Mouse (Mus musculus): ENCODE measurements around the gene Pnpla7. TPM values are rescaled to one million over a fixed set of nuclear protein-coding genes. Genes with fewer than 3 reads are reported as not detected.

Gene Pnpla7
- polyA plus RNA-seq, 1 experiment = 20.1 TPM

- no peak overlapping the region for H3K4me3 ChIP-seq (ENCODE audit: insufficient read depth, low read length)
- no peak overlapping the region for H3K27ac ChIP-seq (ENCODE audit: insufficient read depth, low read length)
- TF ChIP-seq CTCF (IDR thresholded peaks at IDR 0.05; ENCODE audit: extremely low read depth, insufficient read depth, low read length) = no peak
- no peak for TF ChIP-seq POLR2A (IDR thresholded peaks at IDR 0.05; ENCODE audit: extremely low read depth, insufficient read depth, low read length)
- H3K4me1 ChIP-seq (ENCODE audit: control insufficient read depth, insufficient read depth, low read length) = no peaks in the 10 kb centered on the region
These were observed 87.7 kb downstream of the Pnpla7 start for GRCm38 (mm10) chr2:25063523-25063922.

GRCm38 (mm10) chr2:25064285-25064684 lies 88.5 kb downstream of the Pnpla7 start:
- Histone ChIP-seq H3K4me3 (ENCODE audit: insufficient read depth, low read length) (no peak overlapping the region), H3K27ac (ENCODE audit: insufficient read depth, low read length) (no peak overlapping the region), H3K4me1 (ENCODE audit: control insufficient read depth, insufficient read depth, low read length) (no peaks in the 10 kb centered on the region)
- TF ChIP-seq POLR2A (IDR thresholded peaks at IDR 0.05; ENCODE audit: extremely low read depth, insufficient read depth, low read length) (no peak), CTCF (IDR thresholded peaks at IDR 0.05; ENCODE audit: extremely low read depth, insufficient read depth, low read length) (no peak)

- TF ChIP-seq POLR2A (IDR thresholded peaks at IDR 0.05; ENCODE audit: extremely low read depth, insufficient read depth, low read length) = no peak
- Histone ChIP-seq H3K4me1 (ENCODE audit: control insufficient read depth, insufficient read depth, low read length) (no peaks in the 10 kb centered on the region), H3K4me3 (ENCODE audit: insufficient read depth, low read length) (no peak overlapping the region)
These were observed 89.7 kb downstream of the Pnpla7 start for GRCm38 (mm10) chr2:25065537-25065936.

GRCm38 (mm10) chr2:25066552-25066951 lies 90.7 kb downstream of the Pnpla7 start:
- Histone ChIP-seq H3K27ac (ENCODE audit: insufficient read depth, low read length) (no peak overlapping the region), H3K4me3 (ENCODE audit: insufficient read depth, low read length) (no peak overlapping the region), H3K4me1 (ENCODE audit: control insufficient read depth, insufficient read depth, low read length) (no peaks in the 10 kb centered on the region)
- TF ChIP-seq CTCF (IDR thresholded peaks at IDR 0.05; ENCODE audit: extremely low read depth, insufficient read depth, low read length) = no peak
- no peak for TF ChIP-seq POLR2A (IDR thresholded peaks at IDR 0.05; ENCODE audit: extremely low read depth, insufficient read depth, low read length)

More at GRCm38 (mm10) chr2:25065537-25065936, 89.7 kb downstream of the Pnpla7 start:
- H3K27ac ChIP-seq (ENCODE audit: insufficient read depth, low read length) = no peak overlapping the region

GRCm38 (mm10) chr2:25069537-25069936 lies 93.7 kb downstream of the Pnpla7 start:
- TF ChIP-seq CTCF (IDR thresholded peaks at IDR 0.05; ENCODE audit: extremely low read depth, insufficient read depth, low read length) (no peak), POLR2A (IDR thresholded peaks at IDR 0.05; ENCODE audit: extremely low read depth, insufficient read depth, low read length) (no peak)
- no peak overlapping the region for H3K27ac ChIP-seq (ENCODE audit: insufficient read depth, low read length)
- no peaks in the 10 kb centered on the region for H3K4me1 ChIP-seq (ENCODE audit: control insufficient read depth, insufficient read depth, low read length)
- H3K4me3 ChIP-seq (ENCODE audit: insufficient read depth, low read length) = no peak overlapping the region

GRCm38 (mm10) chr2:25072398-25072797 lies 96.6 kb downstream of the Pnpla7 start:
- no peak overlapping the region for H3K4me3 ChIP-seq (ENCODE audit: insufficient read depth, low read length)
- no peak overlapping the region for H3K27ac ChIP-seq (ENCODE audit: insufficient read depth, low read length)
- TF ChIP-seq CTCF (IDR thresholded peaks at IDR 0.05; ENCODE audit: extremely low read depth, insufficient read depth, low read length) (no peak), POLR2A (IDR thresholded peaks at IDR 0.05; ENCODE audit: extremely low read depth, insufficient read depth, low read length) (no peak)
- no peaks in the 10 kb centered on the region for H3K4me1 ChIP-seq (ENCODE audit: control insufficient read depth, insufficient read depth, low read length)

- Histone ChIP-seq H3K27ac (ENCODE audit: insufficient read depth, low read length) (no peak overlapping the region), H3K4me3 (ENCODE audit: insufficient read depth, low read length) (no peak overlapping the region), H3K4me1 (ENCODE audit: control insufficient read depth, insufficient read depth, low read length) (no peaks in the 10 kb centered on the region)
- TF ChIP-seq POLR2A (IDR thresholded peaks at IDR 0.05; ENCODE audit: extremely low read depth, insufficient read depth, low read length) (no peak), CTCF (IDR thresholded peaks at IDR 0.05; ENCODE audit: extremely low read depth, insufficient read depth, low read length) (no peak)
These were observed 99.7 kb downstream of the Pnpla7 start for GRCm38 (mm10) chr2:25075506-25075905.

- H3K4me1 ChIP-seq (ENCODE audit: control insufficient read depth, insufficient read depth, low read length) = no peaks in the 10 kb centered on the region
- no peak for TF ChIP-seq POLR2A (IDR thresholded peaks at IDR 0.05; ENCODE audit: extremely low read depth, insufficient read depth, low read length)
- TF ChIP-seq CTCF (IDR thresholded peaks at IDR 0.05; ENCODE audit: extremely low read depth, insufficient read depth, low read length) = no peak
- no peak overlapping the region for H3K27ac ChIP-seq (ENCODE audit: insufficient read depth, low read length)
- H3K4me3 ChIP-seq (ENCODE audit: insufficient read depth, low read length) = no peak overlapping the region
These were observed 103.1 kb downstream of the Pnpla7 start for GRCm38 (mm10) chr2:25078967-25079366.

- no peak within 1 kb of the TSS for H3K4me3 ChIP-seq (ENCODE audit: insufficient read depth, low read length)
- no peaks in the 10 kb centered on the region for H3K4me1 ChIP-seq (ENCODE audit: control insufficient read depth, insufficient read depth, low read length)
- H3K27ac ChIP-seq (ENCODE audit: insufficient read depth, low read length) = no peak within 1 kb of the TSS
- TF ChIP-seq POLR2A (IDR thresholded peaks at IDR 0.05; ENCODE audit: extremely low read depth, insufficient read depth, low read length) = no peak
- TF ChIP-seq CTCF (IDR thresholded peaks at IDR 0.05; ENCODE audit: extremely low read depth, insufficient read depth, low read length) = no peak
These were observed 104.2 kb downstream of the Pnpla7 start, which contains the start of gene Entpd8 for GRCm38 (mm10) chr2:25080076-25080475. Gene Entpd8 (plus strand): TSS chr2:25080304.

GRCm38 (mm10) chr2:25083697-25084096 lies 107.9 kb downstream of the Pnpla7 start:
- Histone ChIP-seq H3K4me1 (ENCODE audit: control insufficient read depth, insufficient read depth, low read length) (no peaks in the 10 kb centered on the region), H3K27ac (ENCODE audit: insufficient read depth, low read length) (no peak overlapping the region), H3K4me3 (ENCODE audit: insufficient read depth, low read length) (no peak overlapping the region)
- no peak for TF ChIP-seq CTCF (IDR thresholded peaks at IDR 0.05; ENCODE audit: extremely low read depth, insufficient read depth, low read length)
- TF ChIP-seq POLR2A (IDR thresholded peaks at IDR 0.05; ENCODE audit: extremely low read depth, insufficient read depth, low read length) = no peak
